Mouse (Mus musculus): ENCODE measurements at regions not wholly inside any gene's neighbourhood (a gene's known extent, or its start where the extent isn't known, plus 50 kb on each side); places are given as distances from the start of the nearest gene placed in this dataset.

- no peak for DNase-seq (ENCODE audit: low spot score in 2 of 2)
These were observed 108.1 kb upstream of the Lpar1 start for GRCm38 (mm10) chr4:58661781-58662293.

DNA sequence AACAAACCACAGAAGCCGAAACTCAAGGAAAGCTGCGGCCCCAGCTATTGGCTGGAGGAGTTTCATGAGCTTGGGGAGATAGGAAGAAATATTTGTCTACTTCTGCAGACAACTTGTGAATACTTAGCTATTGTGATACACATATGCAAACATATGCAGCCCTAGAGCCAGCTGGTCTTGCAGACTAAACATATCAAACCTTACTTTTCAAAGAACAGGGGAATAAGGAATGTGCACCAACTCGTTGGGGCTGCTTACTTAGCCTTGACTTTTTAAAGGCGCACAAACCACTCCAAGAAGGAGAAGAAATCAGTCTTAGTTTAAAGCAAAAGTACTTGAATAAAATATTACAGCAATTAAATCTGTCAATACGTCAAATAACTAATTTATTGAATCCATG is 106.8 kb upstream of the Lpar1 start:
- no peak for DNase-seq (ENCODE audit: low spot score in 2 of 2)

GRCm38 (mm10) chr4:58658206-58658605 is 104.5 kb upstream of the Lpar1 start:
- no peak for DNase-seq (ENCODE audit: low spot score in 2 of 2)

DNA sequence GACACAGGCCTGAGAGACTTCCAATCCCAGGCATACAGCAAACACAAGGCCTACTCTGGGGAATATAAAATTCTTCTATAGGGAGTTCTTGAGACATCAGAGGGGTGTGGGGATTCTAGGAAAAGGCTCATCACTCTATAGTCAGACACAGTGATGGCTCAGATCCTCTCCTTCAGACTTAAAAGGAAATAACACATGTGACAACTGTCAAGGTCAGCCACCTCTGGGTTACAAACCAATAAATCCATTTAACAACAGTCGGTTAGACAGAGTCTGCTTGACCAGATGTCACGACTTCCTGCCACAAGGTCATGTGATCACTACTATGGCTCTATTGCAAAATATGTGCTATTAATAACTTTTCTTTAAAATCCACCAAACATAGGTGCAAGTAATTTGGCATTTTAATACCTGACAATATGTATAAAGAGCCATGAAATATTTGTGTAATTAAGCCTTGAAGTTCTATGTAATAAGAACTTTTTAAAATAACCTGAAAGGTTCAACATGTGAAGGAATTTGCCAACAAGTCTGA is 94.1 kb upstream of the Lpar1 start:
- DNase-seq (ENCODE audit: low spot score in 2 of 2), result no peak

GRCm38 (mm10) chr4:58646821-58647220 is 93.1 kb upstream of the Lpar1 start:
- DNase-seq (ENCODE audit: low spot score in 2 of 2), result no peak

GRCm38 (mm10) chr4:58643371-58643770 is 89.7 kb upstream of the Lpar1 start:
- DNase-seq (ENCODE audit: low spot score in 2 of 2), result no peak

GRCm38 (mm10) chr4:58642236-58642635 is 88.5 kb upstream of the Lpar1 start:
- DNase-seq (ENCODE audit: low spot score in 2 of 2), result no peak

DNA sequence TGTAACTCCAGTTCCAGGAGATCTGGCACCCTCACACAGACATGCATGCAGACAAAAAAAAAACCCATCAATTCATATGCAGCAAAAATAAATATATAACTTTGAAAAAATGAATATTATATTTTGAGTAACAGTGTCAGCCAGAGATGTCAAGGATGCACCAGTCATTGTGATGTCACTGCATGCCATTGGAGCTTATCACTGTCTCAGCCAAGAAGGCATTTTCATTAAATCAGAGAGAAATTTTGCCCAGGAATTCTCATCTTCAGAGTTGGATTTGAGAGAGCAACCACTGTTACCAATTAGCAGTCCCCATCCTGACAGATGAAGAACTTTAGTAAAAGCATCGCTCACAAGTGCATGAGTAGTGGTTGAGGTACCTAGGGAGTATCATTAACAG is 79.0 kb upstream of the Lpar1 start:
- no peak for DNase-seq (ENCODE audit: low spot score in 2 of 2)

DNA sequence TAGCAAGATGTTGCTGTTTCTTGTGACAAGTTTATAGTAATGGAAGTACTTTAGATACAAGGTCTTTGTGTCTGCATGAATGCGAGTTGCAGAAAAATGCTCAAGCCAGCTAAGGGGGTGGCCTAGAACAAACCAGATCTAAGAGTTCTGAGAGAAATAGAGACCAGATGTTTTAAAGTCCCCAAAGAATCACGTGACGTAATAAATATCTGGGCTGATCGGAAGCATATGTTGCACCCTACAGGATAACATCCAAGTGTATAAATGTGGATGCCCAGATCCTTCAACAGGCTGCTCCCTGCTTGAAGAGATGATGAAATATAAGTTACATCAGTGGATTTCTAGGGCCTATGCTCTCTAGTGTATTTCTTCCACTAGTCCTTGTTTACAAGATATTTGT is 77.7 kb upstream of the Lpar1 start:
- DNase-seq (ENCODE audit: low spot score in 2 of 2), result no peak

DNA sequence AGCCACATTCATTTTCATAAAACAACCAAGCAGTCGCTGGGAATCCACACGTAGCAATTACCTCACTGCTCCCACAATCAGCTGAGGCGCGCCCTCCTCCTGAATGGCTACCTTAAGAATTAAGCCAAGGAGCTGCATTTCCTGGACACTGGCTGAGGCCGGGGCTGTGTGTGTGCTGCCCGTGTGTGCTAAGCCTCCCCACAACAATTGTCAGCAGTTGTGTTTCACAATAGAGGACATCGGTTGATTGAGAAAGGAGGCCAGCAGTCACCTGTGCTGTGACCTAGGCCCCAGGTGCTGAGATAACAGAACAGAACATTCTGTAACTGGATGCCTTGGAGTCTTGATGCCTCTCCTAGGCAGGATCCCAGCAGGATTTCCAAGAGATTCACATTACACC is 73.3 kb upstream of the Lpar1 start:
- DNase-seq (ENCODE audit: low spot score in 2 of 2), result no peak

- no peak for DNase-seq (ENCODE audit: low spot score in 2 of 2)
These were observed 70.4 kb upstream of the Lpar1 start for GRCm38 (mm10) chr4:58624059-58624458.

GRCm38 (mm10) chr4:58620641-58621040 is 66.9 kb upstream of the Lpar1 start:
- DNase-seq (ENCODE audit: low spot score in 2 of 2), result no peak

DNA sequence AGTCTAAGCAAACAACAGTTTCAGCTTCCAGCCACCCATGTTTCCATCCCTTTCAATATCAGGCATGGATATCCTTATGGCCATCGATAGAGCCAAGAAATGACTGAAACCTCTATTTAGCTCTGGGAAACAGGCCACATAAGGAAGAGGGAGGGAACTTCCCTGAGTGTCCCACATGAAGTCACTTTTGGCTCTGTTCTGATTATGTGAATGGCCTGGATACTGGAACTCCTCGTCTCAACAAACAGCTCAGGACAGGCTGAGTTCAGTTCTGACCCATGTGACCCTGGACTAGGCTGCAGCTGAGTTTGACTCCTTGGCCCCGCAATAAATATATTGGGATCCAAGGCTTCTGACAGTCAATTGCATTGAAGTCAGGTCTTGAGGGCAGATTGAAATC is 63.6 kb upstream of the Lpar1 start:
- no peak for DNase-seq (ENCODE audit: low spot score in 2 of 2)

DNA sequence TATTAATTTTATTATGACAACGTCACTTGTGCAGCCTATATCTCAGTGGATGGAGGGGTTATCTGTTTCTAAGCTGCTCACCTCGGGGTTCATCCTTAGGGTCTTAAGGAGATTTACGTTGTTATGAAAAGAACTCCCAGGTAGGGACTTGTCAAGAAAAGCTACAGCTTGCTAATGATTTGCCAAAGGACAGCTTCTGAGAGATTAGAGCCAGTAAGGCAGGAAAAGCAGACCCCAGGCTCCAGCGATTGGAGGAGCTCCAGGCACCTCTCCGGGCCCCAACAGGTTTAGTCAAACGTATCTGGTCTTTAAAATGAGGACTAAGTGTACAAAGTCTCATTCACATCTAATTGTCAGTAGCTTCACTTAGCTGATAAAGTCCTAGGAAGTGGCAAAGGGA is 59.8 kb upstream of the Lpar1 start:
- DNase-seq (ENCODE audit: low spot score in 2 of 2), result no peak

DNA sequence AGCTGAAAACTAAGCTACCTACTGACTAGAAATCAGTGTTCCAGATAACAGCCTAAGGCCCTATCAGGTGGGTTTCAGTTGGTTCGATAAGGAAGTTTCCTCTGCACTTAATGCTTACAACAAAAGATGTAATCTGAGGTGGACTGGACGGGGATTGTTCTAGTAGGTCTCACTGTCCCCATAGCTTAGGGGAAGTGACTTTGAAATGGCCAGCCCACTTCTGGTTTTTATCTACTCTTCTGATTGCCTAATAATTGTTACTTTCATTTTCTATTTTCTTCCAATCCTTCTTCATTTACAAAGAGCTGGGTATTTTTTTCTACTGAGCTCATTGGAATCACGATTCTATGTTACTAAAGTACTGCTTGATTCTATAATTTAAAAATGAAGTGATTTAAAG is 59.3 kb upstream of the Lpar1 start:
- DNase-seq (ENCODE audit: low spot score in 2 of 2), result no peak

DNA sequence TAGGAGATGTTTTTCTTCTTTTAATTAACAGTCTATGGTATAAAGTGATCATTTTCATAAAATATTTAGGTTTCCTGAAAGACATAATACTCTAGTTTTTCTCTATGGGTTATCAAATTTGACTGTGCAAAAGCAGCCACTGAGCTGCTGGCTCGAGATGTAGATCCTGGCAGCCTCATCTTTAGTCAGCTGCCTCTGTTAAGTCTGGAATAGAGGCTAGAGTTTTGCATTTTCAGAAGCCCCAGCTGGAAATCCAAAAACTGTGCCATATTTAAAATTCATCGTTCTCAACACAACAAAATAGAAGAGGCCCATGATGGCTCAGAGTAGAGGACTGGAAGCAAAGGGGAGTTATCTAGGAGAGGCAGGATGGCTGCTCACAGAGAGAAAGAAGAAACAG is 53.8 kb upstream of the Lpar1 start:
- no peak for DNase-seq (ENCODE audit: low spot score in 2 of 2)

GRCm38 (mm10) chr4:58605941-58606340 is 52.2 kb upstream of the Lpar1 start:
- no peak for DNase-seq (ENCODE audit: low spot score in 2 of 2)
